Mouse (Mus musculus) cerebellum, adult 2 months (tissue): ENCODE results near the gene Rnf146. TPM values are rescaled to one million over a fixed set of nuclear protein-coding genes. Genes with fewer than 3 reads are reported as not detected.
"Not testable (repeated sequence)": the region's sequence is repeated elsewhere in the genome, so short reads cannot be mapped to it uniquely, and the experiment has no call there.

Experiments used
- DNase-seq, 2 experiments: peaks; one replicate each; pipeline ENCODE4 v3.0.0; 2021
- H3K27ac ChIP-seq: fragments of 200-500 bp; 2 replicates; pipeline ENCODE4 v1.5.1; 2012; ENCODE audit warnings: low read length, control low read depth, inconsistent platforms; ENCODE audit not compliant: insufficient read depth
- H3K27me3 ChIP-seq: fragments of 200-500 bp; 2 replicates; pipeline ENCODE4 v1.6.1; 2012; ENCODE audit warnings: inconsistent platforms, mild to moderate bottlenecking, low read length, moderate library complexity; ENCODE audit not compliant: control insufficient read depth, insufficient read depth
- H3K4me1 ChIP-seq: fragments of 200-500 bp; 2 replicates; pipeline ENCODE4 v1.6.1; 2011; ENCODE audit warnings: low read length; ENCODE audit not compliant: control insufficient read depth, insufficient read depth
- H3K4me3 ChIP-seq: fragments of 200-500 bp; replicated peaks from 2 replicates; pipeline ENCODE3; 2011; ENCODE audit warnings: mild to moderate bottlenecking, low read depth, low read length, control low read depth; ENCODE audit not compliant: insufficient read depth
- CTCF ChIP-seq: fragments of 200-500 bp; IDR thresholded peaks from 2 replicates; pipeline ENCODE4 v1.5.1; 2011; ENCODE audit warnings: low read depth, mild to moderate bottlenecking, control low read depth, low read length, moderate library complexity, borderline replicate concordance; ENCODE audit not compliant: insufficient read depth
- POLR2A ChIP-seq: fragments of 200-500 bp; IDR thresholded peaks from 2 replicates; pipeline ENCODE4 v1.6.1; 2011; ENCODE audit warnings: low read length, control low read depth, borderline replicate concordance; ENCODE audit not compliant: insufficient read depth
- WGBS: fragments of 180-500 bp; shearing (Covaris S2); methylation state at CpG from one replicate; pipeline ENCODE4 v1.1.7; 2018; 5-methylcytosine and 5-hydroxymethylcytosine counted together
- polyA plus RNA-seq: library from polyadenylated mRNA; depleted of rRNA; stranded (reverse); fragments of >200 nt; gene quantifications from 2 replicates; pipeline ENCODE4 v1.2.3, GENCODE M21; 2012; rRNA removed

The Rnf146 gene
- 92.6 and 108 TPM in 2 replicates for polyA plus RNA-seq

DNA sequence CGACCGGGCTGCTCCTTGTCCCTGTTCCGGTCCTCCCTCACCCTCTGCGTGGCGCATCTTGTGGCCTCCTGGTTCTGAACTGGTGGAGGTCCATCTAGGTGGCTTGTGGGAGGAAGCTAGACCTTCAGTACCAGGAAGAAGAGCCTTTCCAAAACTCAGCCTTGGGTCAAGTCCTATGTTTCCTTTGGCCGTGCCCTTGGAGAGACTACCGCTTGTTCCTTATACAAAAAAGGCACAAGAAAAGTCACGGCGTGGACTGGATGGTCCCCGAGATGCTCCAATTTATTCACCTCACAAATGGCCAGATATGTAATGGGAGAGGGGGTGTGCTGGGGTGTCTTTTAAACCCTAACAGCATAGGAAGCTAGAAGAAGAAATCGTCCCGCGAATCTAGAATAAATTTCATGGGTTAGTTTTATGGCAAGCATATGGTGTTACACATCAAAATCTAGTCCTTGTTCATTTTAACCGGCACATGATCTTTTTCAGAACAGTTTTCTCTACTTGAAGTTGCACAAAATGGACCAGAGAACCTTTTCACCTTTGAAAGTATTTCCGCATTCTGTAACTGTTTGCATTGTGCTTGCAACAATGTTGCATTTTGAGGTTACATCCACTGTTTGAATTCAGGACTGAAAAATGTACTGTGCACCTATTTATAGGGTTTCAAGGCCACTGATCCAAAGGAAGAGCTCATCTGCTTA lies at the start of gene Rnf146:
TSS of gene Rnf146 (minus strand) at position 246 of the 704 bp plus-strand sequence.
- TF ChIP-seq CTCF (no peak), POLR2A (no peak)
- no peaks in the 10 kb centered on the region for H3K27me3 ChIP-seq
- no peaks in the 10 kb centered on the region for H3K4me1 ChIP-seq
- peak within 1 kb of the TSS; percentile 97 for H3K4me3 ChIP-seq
- WGBS, result 5% methylated on average over 15 of the region's 15 CpGs
- H3K27ac ChIP-seq, result peak within 1 kb of the TSS; percentile 95
- no peak for DNase-seq

DNA sequence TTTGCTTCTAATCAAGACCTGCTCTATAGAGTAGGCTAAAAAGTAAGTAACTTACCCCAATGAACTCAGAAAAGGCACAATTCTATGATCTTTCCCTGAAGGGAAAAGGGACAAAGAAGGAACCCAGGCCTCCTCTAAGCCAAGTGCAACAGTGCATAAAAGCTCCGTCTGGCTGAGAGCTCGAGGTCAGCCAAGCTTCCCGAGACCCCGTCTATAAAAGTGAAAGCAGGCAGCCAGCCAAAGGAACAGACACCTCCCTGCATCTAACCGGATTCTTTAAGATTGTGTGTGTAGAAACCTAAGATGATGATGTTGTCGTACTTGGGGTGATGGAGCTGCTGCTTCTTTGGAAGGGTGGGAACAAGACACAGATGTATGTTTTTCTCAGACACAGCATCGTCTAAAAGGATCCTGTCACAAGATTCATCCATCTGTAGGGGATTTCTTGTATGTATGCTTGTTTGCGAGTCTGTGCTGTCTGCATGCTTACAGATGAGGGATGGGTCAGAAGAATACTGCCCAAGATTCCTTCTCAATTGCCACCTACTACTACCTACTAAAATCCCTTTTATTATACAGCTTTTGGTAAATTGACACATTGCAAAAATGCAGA lies 40.5 kb upstream of the Rnf146 start:
- no peak overlapping the region for H3K27ac ChIP-seq
- H3K4me1 ChIP-seq, result peaks cover 5% of the 10 kb centered on the region; the same call in 1 of the 2 replicates
- DNase-seq, result no peak
- WGBS, result 7% methylated on average over 8 of the region's 8 CpGs
- TF ChIP-seq POLR2A (no peak), CTCF (no peak)
- H3K27me3 ChIP-seq, result no peaks in the 10 kb centered on the region
- H3K4me3 ChIP-seq, result no peak overlapping the region

DNA sequence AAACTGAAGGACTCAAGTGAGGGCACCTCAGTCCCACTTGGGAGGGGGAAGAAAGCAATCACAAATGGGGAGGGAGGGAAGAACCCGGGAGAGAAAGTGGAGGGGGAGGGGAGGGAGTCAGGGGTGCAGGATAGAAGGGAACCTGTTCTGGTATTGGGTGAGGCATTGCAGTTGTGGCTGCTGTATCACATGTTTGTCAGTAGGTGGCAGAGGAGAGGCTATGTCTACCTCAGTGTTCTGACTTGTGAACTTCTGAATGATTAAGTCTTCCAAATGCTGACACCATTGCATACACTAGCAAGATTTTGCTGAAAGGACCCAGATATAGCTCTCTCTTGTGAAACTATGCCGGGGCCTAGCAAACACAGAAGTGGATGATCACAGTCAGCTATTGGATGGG lies 32.6 kb upstream of the Rnf146 start:
- not testable (repeated sequence) for H3K4me3 ChIP-seq, H3K4me1 ChIP-seq, H3K27ac ChIP-seq, DNase-seq, H3K27me3 ChIP-seq
- WGBS, result 79% methylated on average over 2 of the region's 2 CpGs

DNA sequence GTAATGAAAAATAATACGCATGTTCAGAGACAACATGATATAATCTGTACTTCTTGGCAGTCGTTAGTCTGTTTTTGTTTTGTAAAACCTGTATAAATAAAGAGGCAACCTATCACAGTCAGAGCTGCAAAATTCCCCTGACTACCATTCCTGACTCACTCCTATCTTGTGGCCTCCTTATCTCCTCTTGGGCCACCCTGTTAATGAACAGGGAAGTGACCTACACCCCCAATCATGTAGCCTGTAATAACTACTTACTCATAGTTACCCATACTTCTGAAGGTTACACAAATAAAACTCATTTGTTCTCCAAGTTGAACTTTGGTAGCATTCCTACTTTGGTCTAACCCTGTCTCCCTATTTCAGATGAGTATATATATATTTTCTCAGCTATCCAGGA lies 19.3 kb upstream of the Rnf146 start:
- Histone ChIP-seq H3K27ac (no peak overlapping the region), H3K4me1 (no peaks in the 10 kb centered on the region), H3K27me3 (no peaks in the 10 kb centered on the region), H3K4me3 (no peak overlapping the region)
- WGBS, result 87% methylated on average over 2 of the region's 2 CpGs
- DNase-seq, result no peak
- no peak for TF ChIP-seq POLR2A
- TF ChIP-seq CTCF, result no peak

DNA sequence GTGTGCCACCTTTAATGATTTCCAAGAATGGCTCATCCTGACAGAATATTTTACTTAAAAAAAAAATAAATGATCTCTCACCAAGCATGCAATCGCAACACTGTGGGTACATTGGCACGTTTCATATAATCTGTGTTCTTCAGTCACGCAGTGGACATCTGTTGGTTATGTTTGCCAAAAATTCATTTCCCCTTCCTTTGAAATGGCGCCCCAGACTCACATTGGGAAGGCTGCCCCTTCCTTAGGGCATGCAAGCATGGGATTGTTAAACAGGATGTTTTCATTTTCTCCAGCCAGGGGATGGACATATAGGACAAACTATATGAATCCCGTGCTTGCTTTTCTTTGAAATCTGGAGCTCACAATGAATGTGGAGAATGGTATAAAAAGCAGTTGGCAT lies 11.8 kb upstream of the Rnf146 start:
- no peaks in the 10 kb centered on the region for H3K4me1 ChIP-seq
- no peak overlapping the region for H3K27ac ChIP-seq
- WGBS, result 17% methylated on average over 5 of the region's 5 CpGs
- no peak overlapping the region for H3K4me3 ChIP-seq
- DNase-seq, result no peak
- H3K27me3 ChIP-seq, result no peaks in the 10 kb centered on the region
- TF ChIP-seq CTCF, result no peak
- TF ChIP-seq POLR2A, result no peak

DNA sequence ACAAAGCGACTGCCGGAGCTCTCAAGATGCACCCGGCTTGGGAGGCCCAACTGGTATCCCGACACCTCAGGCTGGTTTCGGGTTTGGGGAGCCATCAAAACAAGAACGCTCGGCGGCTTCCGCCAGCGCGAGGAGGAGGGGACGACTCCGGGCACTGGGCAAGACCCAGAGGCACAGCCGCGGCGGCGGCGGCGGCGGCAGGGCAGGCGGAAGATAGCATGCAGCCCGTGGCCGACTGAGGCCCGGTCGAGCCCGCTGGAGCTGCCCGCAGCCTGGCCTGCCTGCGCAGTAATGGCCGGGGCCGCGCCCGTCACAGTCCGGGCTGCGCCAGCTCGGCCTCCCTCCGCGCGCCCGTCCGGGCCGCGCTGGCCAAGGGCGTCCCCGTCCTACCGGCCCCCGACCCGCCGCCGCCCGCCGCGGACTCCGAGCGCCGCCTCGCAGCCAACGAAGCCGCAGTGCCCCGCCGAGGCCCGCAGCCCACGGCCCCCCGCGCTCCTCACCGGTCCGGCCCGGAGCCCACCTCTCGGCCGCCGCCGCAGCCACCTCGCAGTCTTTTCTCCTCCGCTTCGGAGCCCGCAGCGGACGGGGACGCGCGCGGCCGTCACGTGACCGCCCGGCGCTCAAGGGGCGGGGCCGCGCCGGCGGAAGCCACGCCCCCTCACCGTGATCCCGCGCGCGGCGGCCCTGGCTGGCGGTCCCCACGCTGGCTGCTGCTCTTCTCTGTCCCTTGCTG lies 612 bp downstream of the Rnf146 start:
- under 1% methylated on average over 94 of the region's 100 CpGs for WGBS

DNA sequence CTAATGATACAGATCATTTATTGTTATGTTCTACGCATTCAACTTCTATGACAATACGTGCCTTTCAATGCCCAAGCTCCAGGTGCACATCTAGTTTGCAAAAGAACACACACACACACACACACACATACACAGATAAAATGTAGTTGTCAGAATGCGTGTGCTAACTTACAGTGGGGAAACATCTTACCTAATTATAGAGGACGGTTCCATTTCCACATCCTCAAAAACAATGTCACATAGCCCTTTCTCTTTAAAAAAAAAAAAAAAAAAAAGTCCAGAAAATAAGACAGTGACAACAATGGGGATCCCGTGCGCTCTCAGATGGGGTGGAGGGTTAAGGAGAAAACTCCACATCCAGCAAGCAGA lies 1.2 kb downstream of the Rnf146 start:
- Histone ChIP-seq H3K27ac (peak overlapping the region; percentile 95), H3K27me3 (no peaks in the 10 kb centered on the region), H3K4me3 (peak overlapping the region; percentile 97), H3K4me1 (peaks cover 6% of the 10 kb centered on the region; the same call in 1 of the 2 replicates)
- no peak for TF ChIP-seq CTCF
- TF ChIP-seq POLR2A, result no peak
- no peak for DNase-seq
- 1% methylated on average over 6 of the region's 6 CpGs for WGBS

More for the DNA sequence above, 612 bp downstream of the Rnf146 start:
- H3K4me3 ChIP-seq, result peak overlapping the region; percentile 97
- TF ChIP-seq CTCF, result no peak
- TF ChIP-seq POLR2A, result peak; percentile 98
- H3K4me1 ChIP-seq, result peaks cover under 1% of the 10 kb centered on the region; the same call in 1 of the 2 replicates
- H3K27me3 ChIP-seq, result no peaks in the 10 kb centered on the region
- peak overlapping the region; percentile 95 for H3K27ac ChIP-seq
- peak; percentile 91 to 95 for DNase-seq
